Mouse (Mus musculus): ENCODE data around the gene Mfng.

GRCm38 (mm10) chr15:78808980-78809379, 35.7 kb upstream of the Mfng start:
- TF ChIP-seq POLR2A (IDR thresholded peaks at IDR 0.05; ENCODE audit: borderline replicate concordance, insufficient read depth, low read length) (no peak), CTCF (IDR thresholded peaks at IDR 0.05; ENCODE audit: borderline replicate concordance, insufficient read depth, low read depth, low read length) (no peak)
